Mouse (Mus musculus) urinary bladder, postnatal 25 days (tissue): ENCODE results near the gene Cadps2.
A peak's percentile ranks its signal among the peaks of the same experiment; 100 is the strongest.

ENCODE experiments used
- DNase-seq: peaks from one replicate; pipeline ENCODE4 v3.0.0; 2022; ENCODE audit warnings: low spot score

Gene Cadps2

GRCm38 (mm10) chr6:23839009-23839811 is at the start of gene Cadps2:
TSS of gene Cadps2 (minus strand) at chr6:23839421.
- peak; percentile 57 for DNase-seq

- peak; percentile 10 for DNase-seq
Observed at GRCm38 (mm10) chr6:23886418-23886817, 47.2 kb upstream of the Cadps2 start.

- DNase-seq, result no peak
Observed at GRCm38 (mm10) chr6:23876765-23877408, 37.7 kb upstream of the Cadps2 start.

- no peak for DNase-seq
Observed at GRCm38 (mm10) chr6:23876363-23876762, 37.1 kb upstream of the Cadps2 start.

GRCm38 (mm10) chr6:23873812-23874211 is 34.6 kb upstream of the Cadps2 start:
- no peak for DNase-seq

- no peak for DNase-seq
Observed at GRCm38 (mm10) chr6:23873231-23873630, 34.0 kb upstream of the Cadps2 start.

- no peak for DNase-seq
Observed at GRCm38 (mm10) chr6:23869971-23870370, 30.8 kb upstream of the Cadps2 start.

GRCm38 (mm10) chr6:23866298-23866697 is 27.1 kb upstream of the Cadps2 start:
- no peak for DNase-seq

GRCm38 (mm10) chr6:23853464-23853863 is 14.2 kb upstream of the Cadps2 start:
- no peak for DNase-seq

- DNase-seq, result no peak
Observed at GRCm38 (mm10) chr6:23840001-23840400, 780 bp upstream of the Cadps2 start.

GRCm38 (mm10) chr6:23838401-23839008 is 716 bp downstream of the Cadps2 start:
- peak; percentile 12 for DNase-seq

GRCm38 (mm10) chr6:23837631-23838030 is 1.6 kb downstream of the Cadps2 start:
- no peak for DNase-seq

- no peak for DNase-seq
Observed at GRCm38 (mm10) chr6:23837127-23837526, 2.1 kb downstream of the Cadps2 start.

GRCm38 (mm10) chr6:23836694-23837093 is 2.5 kb downstream of the Cadps2 start:
- no peak for DNase-seq

- no peak for DNase-seq
Observed at GRCm38 (mm10) chr6:23835552-23835951, 3.7 kb downstream of the Cadps2 start.

- DNase-seq, result no peak
Observed at GRCm38 (mm10) chr6:23830741-23831140, 8.5 kb downstream of the Cadps2 start.

- DNase-seq, result no peak
Observed at GRCm38 (mm10) chr6:23829338-23829737, 9.9 kb downstream of the Cadps2 start.

GRCm38 (mm10) chr6:23821819-23822218 is 17.4 kb downstream of the Cadps2 start:
- no peak for DNase-seq

- DNase-seq, result no peak
Observed at GRCm38 (mm10) chr6:23810087-23810486, 29.1 kb downstream of the Cadps2 start.

GRCm38 (mm10) chr6:23809344-23809743 is 29.9 kb downstream of the Cadps2 start:
- DNase-seq, result no peak

- DNase-seq, result no peak
Observed at GRCm38 (mm10) chr6:23805333-23805732, 33.9 kb downstream of the Cadps2 start.

- DNase-seq, result no peak
Observed at GRCm38 (mm10) chr6:23791822-23792221, 47.4 kb downstream of the Cadps2 start.

- no peak for DNase-seq
Observed at GRCm38 (mm10) chr6:23777641-23778040, 61.6 kb downstream of the Cadps2 start.
